ENCODE assay signal across 8 mouse cellular contexts in genomic region chr3:142701407-142701989, GRCm38 (mm10). TPM values are rescaled to one million over a fixed set of nuclear protein-coding genes. Genes with fewer than 3 reads are reported as not detected.
DNase-seq lines count a peak whose midpoint lies in the region; ATAC-seq and TF ChIP-seq lines count a peak whose summit lies in the region.

No protein-coding gene starts in this region.

- TF ChIP-seq EP300 in lung, postnatal 0 days (IDR thresholded peaks at IDR 0.05) = no peak

- no peaks in the 10 kb centered on the region for H3K9me3 ChIP-seq in lung, postnatal 0 days (ENCODE audit: low read length)
- no peaks in the 10 kb centered on the region for H3K9me3 ChIP-seq in limb, embryonic 11.5 days (ENCODE audit: control insufficient read depth, low read length)

- no peak for TF ChIP-seq CTCF in lung, postnatal 0 days (IDR thresholded peaks at IDR 0.05)
- TF ChIP-seq CTCF in embryonic fibroblast, embryonic 13.5 days (IDR thresholded peaks at IDR 0.05; ENCODE audit: borderline replicate concordance, insufficient read depth, low read length) = no peak
- TF ChIP-seq CTCF in small intestine, adult 2 months (IDR thresholded peaks at IDR 0.05; ENCODE audit: extremely low read depth, insufficient read length, insufficient replicate concordance, low read depth, low read length) = no peak

- H3K27ac ChIP-seq in lung, postnatal 0 days (ENCODE audit: low read length) = peak overlapping the region; percentile 87
- no peak overlapping the region for H3K27ac ChIP-seq in embryonic fibroblast, embryonic 13.5 days (ENCODE audit: insufficient read depth, low read length)
- H3K27ac ChIP-seq in limb, embryonic 11.5 days (replicated peaks; ENCODE audit: low read depth, low read length) = no peak overlapping the region
- H3K27ac ChIP-seq in small intestine, adult 2 months (ENCODE audit: insufficient read depth, low read depth, low read length) = peak overlapping the region; percentile 5; the same call in 1 of the 2 replicates

- peak overlapping the region; percentile 77 for H3K4me2 ChIP-seq in lung, postnatal 0 days (replicated peaks; ENCODE audit: low read depth, low read length)
- peak overlapping the region; percentile 75 for H3K4me2 ChIP-seq in limb, embryonic 11.5 days (ENCODE audit: low read depth, severe bottlenecking)

- DNase-seq in lung, postnatal 0 days (ENCODE audit: low spot score) = no peak
- no peak for DNase-seq in lung, postnatal 4 days
- peak; percentile 24 for DNase-seq in limb, embryonic 11.5 days (ENCODE audit: low spot score)
- DNase-seq in ovary, adult 18-20 months (ENCODE audit: low spot score) = no peak
- DNase-seq in urinary bladder, postnatal 25 days (ENCODE audit: low spot score) = no peak
- DNase-seq in right cerebral cortex, postnatal 36 days (ENCODE audit: low spot score in 2 of 2) = no peak

- H3K9ac ChIP-seq in lung, postnatal 0 days (replicated peaks; ENCODE audit: low read depth) = peak overlapping the region; percentile 48
- H3K9ac ChIP-seq in limb, embryonic 11.5 days (ENCODE audit: low read length) = peak overlapping the region; percentile 57; the same call in 1 of the 2 replicates

- WGBS in lung, postnatal 0 days = 15% methylated on average over 15 of the region's 15 CpGs
- 24% methylated on average over 15 of the region's 15 CpGs for WGBS in limb, embryonic 11.5 days
- 20% methylated on average over 15 of the region's 15 CpGs for WGBS in small intestine, adult 2 months

- no peak for TF ChIP-seq POLR2A in embryonic fibroblast, embryonic 13.5 days (IDR thresholded peaks at IDR 0.05; ENCODE audit: low read depth, low read length)
- TF ChIP-seq POLR2A in small intestine, adult 2 months (IDR thresholded peaks at IDR 0.05; ENCODE audit: low read depth, low read length) = no peak

- ATAC-seq in lung, postnatal 0 days = no peak
- no peak for ATAC-seq in limb, embryonic 11.5 days (ENCODE audit: insufficient number of reproducible peaks, low FRiP score, low TSS enrichment, low read depth)

- peak overlapping the region; percentile 43 for H3K4me3 ChIP-seq in lung, postnatal 0 days (ENCODE audit: low read depth, low read length)
- peak overlapping the region; percentile 54 for H3K4me3 ChIP-seq in embryonic fibroblast, embryonic 13.5 days (ENCODE audit: insufficient read depth, low read length)
- H3K4me3 ChIP-seq in limb, embryonic 11.5 days (ENCODE audit: low read depth, low read length) = peak overlapping the region; percentile 49
- peak overlapping the region; percentile 68 for H3K4me3 ChIP-seq in small intestine, adult 2 months (ENCODE audit: low read depth, low read length)

- H3K36me3 ChIP-seq in lung, postnatal 0 days (ENCODE audit: insufficient read depth, low read length) = no peaks in the 10 kb centered on the region
- H3K36me3 ChIP-seq in limb, embryonic 11.5 days (ENCODE audit: control insufficient read depth, insufficient read depth, low read length) = no peaks in the 10 kb centered on the region
- no peaks in the 10 kb centered on the region for H3K36me3 ChIP-seq in small intestine, adult 2 months (ENCODE audit: control insufficient read depth, insufficient read depth, low read length)

- H3K4me1 ChIP-seq in lung, postnatal 0 days (ENCODE audit: insufficient read depth, low read depth, low read length) = peaks cover 8% of the 10 kb centered on the region; the same call in 1 of the 2 replicates
- H3K4me1 ChIP-seq in embryonic fibroblast, embryonic 13.5 days (ENCODE audit: control insufficient read depth, insufficient read depth, low read length) = peaks cover 4% of the 10 kb centered on the region; the same call in 1 of the 2 replicates
- H3K4me1 ChIP-seq in limb, embryonic 11.5 days (ENCODE audit: control insufficient read depth, insufficient read depth, low read length) = no peaks in the 10 kb centered on the region
- H3K4me1 ChIP-seq in small intestine, adult 2 months (ENCODE audit: control insufficient read depth, insufficient read depth, insufficient read length, low read length) = peaks cover 7% of the 10 kb centered on the region

- H3K27me3 ChIP-seq in lung, postnatal 0 days (replicated peaks; ENCODE audit: insufficient read depth, low read length) = no peaks in the 10 kb centered on the region
- no peaks in the 10 kb centered on the region for H3K27me3 ChIP-seq in limb, embryonic 11.5 days (ENCODE audit: control insufficient read depth, insufficient read depth, low read length)
- H3K27me3 ChIP-seq in small intestine, adult 2 months (ENCODE audit: control insufficient read depth, insufficient read depth, low read length) = no peaks in the 10 kb centered on the region

RNA-seq across cellular contexts. Expression of gene Kyat3, which starts 0.6 kb away (rescaled TPM):
- polyA plus RNA-seq in lung, postnatal 0 days (2015; fragmentation: Nextera tagmentation; extraction: Ambion mirVana) = 4.6 and 5.7 TPM in 2 replicates
- polyA plus RNA-seq in embryonic fibroblast, embryonic 13.5 days (2011; ENCODE audit: insufficient read length, low read depth, missing spikeins) = 10.8 and 18.8 TPM in 2 replicates
- polyA plus RNA-seq in limb, embryonic 11.5 days (2014; fragmentation: Nextera tagmentation; extraction: Ambion mirVana) = 12.0 and 13.5 TPM in 2 replicates
- 0.52 and 0.55 TPM in 2 replicates for polyA plus RNA-seq in small intestine, adult 2 months (2012; rRNA removed)

Comparison
In these comparisons a context has a peak if more than half of its experiments do, and no peak if none do; other contexts are left out.
1. H3K27ac ChIP-seq: peak in lung, postnatal 0 days (single experiment) and small intestine, adult 2 months (single experiment); none in embryonic fibroblast, embryonic 13.5 days (single experiment) and limb, embryonic 11.5 days (single experiment).
2. Peak in every context shown above with its lines, with median percentiles within 50 percentile points of each other: H3K4me3 ChIP-seq.